Mouse (Mus musculus): ENCODE data around the gene Anln. TPM values are rescaled to one million over a fixed set of nuclear protein-coding genes. Genes with fewer than 3 reads are reported as not detected.
"Not testable (repeated sequence)": the region's sequence is repeated elsewhere in the genome, so short reads cannot be mapped to it uniquely, and the experiment has no call there.

The Anln gene
- polyA plus RNA-seq, 1 experiment from 2014 or later: 46.6 TPM

- H3K9me3 ChIP-seq (replicated peaks): no peaks in the 10 kb centered on the region
- 36% methylated on average over 7 of the region's 7 CpGs for WGBS
- no peaks in the 10 kb centered on the region for H3K27me3 ChIP-seq
- H3K4me1 ChIP-seq (replicated peaks): peaks cover 18% of the 10 kb centered on the region
- H3K36me3 ChIP-seq: no peaks in the 10 kb centered on the region
- no peak overlapping the region for H3K4me3 ChIP-seq
- H3K27ac ChIP-seq: no peak overlapping the region
- no peak overlapping the region for H3K9ac ChIP-seq
- H3K4me2 ChIP-seq: no peak overlapping the region
- no peak for ATAC-seq (replicated peaks; ENCODE audit: insufficient number of reproducible peaks, insufficient read depth, low FRiP score, low read depth)
Measured at GRCm38 (mm10) chr9:22420491-22420890, 31.5 kb upstream of the Anln start.

- H3K4me1 ChIP-seq (replicated peaks): peaks cover 18% of the 10 kb centered on the region
- H3K9me3 ChIP-seq (replicated peaks): no peaks in the 10 kb centered on the region
- ATAC-seq (replicated peaks; ENCODE audit: insufficient number of reproducible peaks, insufficient read depth, low FRiP score, low read depth): no peak
- H3K27me3 ChIP-seq: no peaks in the 10 kb centered on the region
- no peak overlapping the region for H3K4me3 ChIP-seq
- no peak overlapping the region for H3K27ac ChIP-seq
- no peaks in the 10 kb centered on the region for H3K36me3 ChIP-seq
- WGBS: 89% methylated on average over 3 of the region's 3 CpGs
- H3K4me2 ChIP-seq: no peak overlapping the region
- H3K9ac ChIP-seq: no peak overlapping the region
Measured at GRCm38 (mm10) chr9:22419877-22420276, 30.9 kb upstream of the Anln start.

DNA sequence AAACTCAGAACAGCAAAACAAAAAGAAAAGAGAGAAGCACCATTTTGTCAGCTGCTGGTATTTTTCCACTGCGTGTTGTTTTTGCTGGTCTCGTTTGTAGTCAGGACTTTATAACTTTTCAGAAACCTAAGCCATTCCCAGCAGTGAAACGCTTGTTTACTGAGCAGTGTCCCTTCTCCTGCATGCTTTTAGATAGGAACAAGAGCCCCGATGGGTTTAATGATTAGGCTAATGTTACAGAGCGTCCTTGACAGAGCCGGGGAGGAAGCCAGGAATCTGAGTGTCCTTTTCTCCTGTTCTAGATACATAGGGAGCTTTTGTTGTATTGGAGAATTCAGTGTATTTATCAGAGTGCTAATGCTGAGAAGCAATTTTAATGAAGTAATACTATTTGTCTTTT lies 28.6 kb upstream of the Anln start:
- H3K9me3 ChIP-seq (replicated peaks): no peaks in the 10 kb centered on the region
- no peak overlapping the region for H3K9ac ChIP-seq
- no peak overlapping the region for H3K27ac ChIP-seq
- no peak for ATAC-seq (replicated peaks; ENCODE audit: insufficient number of reproducible peaks, insufficient read depth, low FRiP score, low read depth)
- 36% methylated on average over 6 of the region's 6 CpGs for WGBS
- H3K36me3 ChIP-seq: no peaks in the 10 kb centered on the region
- H3K4me2 ChIP-seq: no peak overlapping the region
- no peak overlapping the region for H3K4me3 ChIP-seq
- no peaks in the 10 kb centered on the region for H3K27me3 ChIP-seq
- peaks cover under 1% of the 10 kb centered on the region; the same call in 1 of the 2 replicates for H3K4me1 ChIP-seq (replicated peaks)

- no peak for ATAC-seq (replicated peaks; ENCODE audit: insufficient number of reproducible peaks, insufficient read depth, low FRiP score, low read depth)
- no peak overlapping the region for H3K9ac ChIP-seq
- 71% methylated on average over 3 of the region's 3 CpGs for WGBS
- H3K36me3 ChIP-seq: no peaks in the 10 kb centered on the region
- H3K4me1 ChIP-seq (replicated peaks): peaks cover 2% of the 10 kb centered on the region; the same call in 1 of the 2 replicates
- H3K4me3 ChIP-seq: no peak overlapping the region
- H3K27ac ChIP-seq: no peak overlapping the region
- H3K4me2 ChIP-seq: no peak overlapping the region
- H3K9me3 ChIP-seq (replicated peaks): no peaks in the 10 kb centered on the region
- H3K27me3 ChIP-seq: no peaks in the 10 kb centered on the region
Measured at GRCm38 (mm10) chr9:22416187-22416586, 27.2 kb upstream of the Anln start.

GRCm38 (mm10) chr9:22411002-22411857 lies 22.2 kb upstream of the Anln start, which contains the start of gene 9530077C05Rik:
Gene 9530077C05Rik (plus strand): TSS chr9:22411513.
- H3K4me3 ChIP-seq: peak within 1 kb of the TSS; percentile 57
- peaks cover 2% of the 10 kb centered on the region; the same call in 1 of the 2 replicates for H3K4me1 ChIP-seq (replicated peaks)
- under 1% methylated on average over 43 of the region's 43 CpGs for WGBS

DNA sequence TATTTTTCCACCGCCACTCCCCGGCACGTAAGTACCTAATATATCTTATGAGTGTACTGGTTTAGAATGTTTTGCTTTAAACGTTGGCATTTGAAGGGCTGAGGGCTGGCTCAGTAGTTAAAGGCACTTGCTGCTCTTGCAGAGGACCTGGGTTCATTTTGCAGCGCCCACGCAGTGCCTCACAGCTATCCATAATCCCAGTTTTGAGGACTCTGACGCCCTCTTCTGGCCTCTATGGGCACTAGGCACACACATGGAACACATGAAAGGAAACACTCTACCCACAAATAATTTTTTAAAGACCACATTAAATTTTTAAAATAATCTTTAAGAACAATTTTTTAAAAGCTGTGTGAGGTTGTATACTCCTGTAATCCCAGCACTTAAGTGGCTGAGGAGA lies 20.5 kb upstream of the Anln start:
- H3K4me3 ChIP-seq: no peak overlapping the region
- WGBS: 73% methylated on average over 7 of the region's 7 CpGs
- no peaks in the 10 kb centered on the region for H3K9me3 ChIP-seq (replicated peaks)
- ATAC-seq (replicated peaks; ENCODE audit: insufficient number of reproducible peaks, insufficient read depth, low FRiP score, low read depth): no peak
- peaks cover 2% of the 10 kb centered on the region; the same call in 1 of the 2 replicates for H3K4me1 ChIP-seq (replicated peaks)
- no peak overlapping the region for H3K27ac ChIP-seq
- no peaks in the 10 kb centered on the region for H3K36me3 ChIP-seq
- no peak overlapping the region for H3K9ac ChIP-seq
- no peak overlapping the region for H3K4me2 ChIP-seq
- H3K27me3 ChIP-seq: no peaks in the 10 kb centered on the region

More at GRCm38 (mm10) chr9:22411002-22411857, 22.2 kb upstream of the Anln start, which contains the start of gene 9530077C05Rik:
- peak; percentile 96 for ATAC-seq (replicated peaks; ENCODE audit: insufficient number of reproducible peaks, insufficient read depth, low FRiP score, low read depth)
- H3K36me3 ChIP-seq: no peaks in the 10 kb centered on the region
- no peaks in the 10 kb centered on the region for H3K9me3 ChIP-seq (replicated peaks)
- no peaks in the 10 kb centered on the region for H3K27me3 ChIP-seq
- peak within 1 kb of the TSS; percentile 53 for H3K9ac ChIP-seq
- no peak within 1 kb of the TSS for H3K27ac ChIP-seq
- peak within 1 kb of the TSS; percentile 85 for H3K4me2 ChIP-seq

DNA sequence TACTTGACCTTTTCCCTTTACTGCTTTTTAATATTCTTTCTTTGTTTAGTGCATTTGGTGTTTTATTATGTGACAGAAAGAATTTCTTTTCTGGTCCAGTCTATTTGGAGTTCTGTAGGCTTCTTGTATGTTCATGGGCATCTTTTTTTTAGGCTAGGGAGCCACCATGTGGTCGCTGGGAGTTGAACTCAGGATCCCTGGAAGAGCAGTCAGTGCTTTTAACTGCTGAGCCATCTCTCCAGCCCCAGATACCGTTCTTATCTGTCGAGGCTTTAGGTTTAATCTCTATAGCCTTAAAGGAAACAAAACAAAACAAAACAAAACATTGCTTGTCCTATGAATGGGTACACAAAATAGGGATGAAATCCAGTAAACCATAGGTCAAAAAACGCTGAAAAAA lies 19.4 kb upstream of the Anln start:
- H3K27ac ChIP-seq; H3K36me3 ChIP-seq; H3K4me1 ChIP-seq (replicated peaks); H3K9ac ChIP-seq; H3K9me3 ChIP-seq (replicated peaks); ATAC-seq (replicated peaks; ENCODE audit: insufficient number of reproducible peaks, insufficient read depth, low FRiP score, low read depth); H3K4me2 ChIP-seq; H3K27me3 ChIP-seq; H3K4me3 ChIP-seq: not testable (repeated sequence)
- whole genome bisulfite sequencing: 17% methylated on average over 4 of the region's 4 CpGs

GRCm38 (mm10) chr9:22407633-22408032 lies 18.6 kb upstream of the Anln start:
- not testable (repeated sequence) for H3K4me1 ChIP-seq (replicated peaks); ATAC-seq (replicated peaks; ENCODE audit: insufficient number of reproducible peaks, insufficient read depth, low FRiP score, low read depth); H3K9ac ChIP-seq; H3K9me3 ChIP-seq (replicated peaks); H3K4me2 ChIP-seq; H3K27me3 ChIP-seq; H3K27ac ChIP-seq; H3K36me3 ChIP-seq; H3K4me3 ChIP-seq
- 79% methylated on average over 4 of the region's 4 CpGs for WGBS

- no peak overlapping the region for H3K9ac ChIP-seq
- H3K4me3 ChIP-seq: no peak overlapping the region
- H3K36me3 ChIP-seq: no peaks in the 10 kb centered on the region
- H3K9me3 ChIP-seq (replicated peaks): no peaks in the 10 kb centered on the region
- H3K27ac ChIP-seq: no peak overlapping the region
- H3K4me2 ChIP-seq: no peak overlapping the region
- ATAC-seq (replicated peaks; ENCODE audit: insufficient number of reproducible peaks, insufficient read depth, low FRiP score, low read depth): no peak
- H3K27me3 ChIP-seq: no peaks in the 10 kb centered on the region
- WGBS: 73% methylated on average over 3 of the region's 3 CpGs
- H3K4me1 ChIP-seq (replicated peaks): no peaks in the 10 kb centered on the region
Measured at GRCm38 (mm10) chr9:22405414-22405813, 16.4 kb upstream of the Anln start.

DNA sequence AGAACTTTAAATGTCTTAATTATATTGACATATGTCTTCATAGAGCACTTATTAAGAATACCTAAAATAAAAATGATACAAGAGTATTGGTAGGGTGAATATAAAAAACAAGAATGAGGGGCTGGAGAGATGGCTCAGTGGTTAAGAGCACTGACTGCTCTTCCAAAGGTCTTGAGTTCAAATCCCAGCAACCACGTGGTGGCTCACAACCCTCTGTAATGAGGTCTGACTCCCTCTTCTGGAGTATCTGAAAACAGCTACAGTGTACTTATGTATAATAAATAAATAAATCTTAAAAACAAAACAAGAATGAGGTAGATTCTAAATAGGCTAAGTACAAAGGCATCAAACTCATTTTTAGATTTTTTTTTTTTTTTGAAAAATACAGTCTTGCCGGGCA lies 14.5 kb upstream of the Anln start:
- WGBS: 68% methylated on average over 2 of the region's 2 CpGs
- not testable (repeated sequence) for ATAC-seq (replicated peaks; ENCODE audit: insufficient number of reproducible peaks, insufficient read depth, low FRiP score, low read depth); H3K4me1 ChIP-seq (replicated peaks); H3K36me3 ChIP-seq; H3K27ac ChIP-seq; H3K27me3 ChIP-seq; H3K9me3 ChIP-seq (replicated peaks); H3K4me3 ChIP-seq; H3K4me2 ChIP-seq; H3K9ac ChIP-seq

GRCm38 (mm10) chr9:22402976-22403375 lies 14.0 kb upstream of the Anln start:
- H3K9ac ChIP-seq: no peak overlapping the region
- H3K36me3 ChIP-seq: no peaks in the 10 kb centered on the region
- H3K27ac ChIP-seq: no peak overlapping the region
- no peak overlapping the region for H3K4me3 ChIP-seq
- no peaks in the 10 kb centered on the region for H3K4me1 ChIP-seq (replicated peaks)
- ATAC-seq (replicated peaks; ENCODE audit: insufficient number of reproducible peaks, insufficient read depth, low FRiP score, low read depth): no peak
- no peaks in the 10 kb centered on the region for H3K27me3 ChIP-seq
- WGBS: 63% methylated on average over 3 of the region's 3 CpGs
- H3K4me2 ChIP-seq: no peak overlapping the region
- no peaks in the 10 kb centered on the region for H3K9me3 ChIP-seq (replicated peaks)

- H3K27me3 ChIP-seq: no peaks in the 10 kb centered on the region
- H3K9me3 ChIP-seq (replicated peaks): no peaks in the 10 kb centered on the region
- no peak overlapping the region for H3K27ac ChIP-seq
- 79% methylated on average over 6 of the region's 6 CpGs for WGBS
- H3K4me1 ChIP-seq (replicated peaks): no peaks in the 10 kb centered on the region
- no peak overlapping the region for H3K4me3 ChIP-seq
- no peak overlapping the region for H3K4me2 ChIP-seq
- H3K36me3 ChIP-seq: no peaks in the 10 kb centered on the region
- no peak overlapping the region for H3K9ac ChIP-seq
- ATAC-seq (replicated peaks; ENCODE audit: insufficient number of reproducible peaks, insufficient read depth, low FRiP score, low read depth): no peak
Measured at GRCm38 (mm10) chr9:22402001-22402400, 13.0 kb upstream of the Anln start.
